Mouse (Mus musculus) spleen, adult 12 weeks (tissue): Measurements from ENCODE around the gene Spsb1.

Source experiments
- DNase-seq: peaks from one replicate; pipeline ENCODE4 v3.0.0; 2022; ENCODE audit warnings: low spot score

The Spsb1 gene

DNA sequence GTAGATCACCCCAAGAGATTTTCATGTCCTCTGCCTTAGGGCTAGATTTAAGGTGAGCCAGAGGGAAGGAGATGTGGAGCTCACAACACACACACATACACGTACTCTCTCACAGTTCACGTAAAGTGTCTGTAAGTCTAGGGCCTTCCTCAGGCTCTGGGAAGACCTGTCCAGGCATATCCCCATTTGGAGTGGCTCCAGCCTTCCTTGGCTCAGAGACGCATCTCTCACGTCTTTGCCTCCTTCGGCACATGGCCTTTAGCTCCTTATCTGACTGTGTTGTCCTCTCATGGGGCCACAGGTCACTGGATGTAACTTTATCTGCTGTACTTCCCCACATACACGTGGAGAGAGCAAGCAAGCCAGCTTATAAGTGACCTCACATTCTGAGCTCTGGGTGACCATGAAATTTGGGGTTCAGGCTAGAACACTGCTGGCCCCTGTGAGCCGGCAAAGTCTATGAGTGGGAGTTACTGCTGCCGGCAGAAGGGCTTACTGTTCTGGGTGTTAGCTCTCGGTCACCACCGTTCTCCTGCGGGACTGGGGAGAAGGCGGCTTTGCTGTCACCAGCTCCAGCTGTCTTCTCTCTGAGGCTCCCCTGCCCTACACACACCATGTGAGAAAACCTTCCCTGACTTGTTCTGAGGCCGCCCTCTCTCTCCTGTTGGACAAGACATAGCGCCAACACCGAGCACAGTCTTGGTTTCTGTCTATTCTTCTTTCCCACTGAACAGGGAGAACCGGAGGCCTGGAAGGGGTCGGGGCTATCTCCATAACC lies 72.5 kb downstream of the Spsb1 start:
- no peak for DNase-seq

DNA sequence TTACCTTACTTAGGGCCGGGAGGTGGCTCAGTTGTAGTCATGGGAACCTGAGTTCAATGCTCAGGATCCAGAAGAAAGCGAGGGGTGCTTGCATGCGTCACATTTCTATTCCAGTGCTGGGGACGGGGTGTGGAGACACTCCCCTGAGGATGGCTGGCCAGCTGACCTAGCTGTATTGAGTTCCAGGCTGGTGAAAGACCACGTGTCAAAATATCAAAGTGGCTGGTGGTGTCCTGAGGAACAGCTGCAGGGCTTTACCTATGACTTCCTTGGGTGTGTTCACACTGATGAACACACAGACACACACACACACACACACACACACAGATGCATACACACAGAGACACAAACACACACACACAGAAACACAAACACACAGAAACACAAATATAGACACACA lies 73.9 kb downstream of the Spsb1 start:
- DNase-seq, result no peak

DNA sequence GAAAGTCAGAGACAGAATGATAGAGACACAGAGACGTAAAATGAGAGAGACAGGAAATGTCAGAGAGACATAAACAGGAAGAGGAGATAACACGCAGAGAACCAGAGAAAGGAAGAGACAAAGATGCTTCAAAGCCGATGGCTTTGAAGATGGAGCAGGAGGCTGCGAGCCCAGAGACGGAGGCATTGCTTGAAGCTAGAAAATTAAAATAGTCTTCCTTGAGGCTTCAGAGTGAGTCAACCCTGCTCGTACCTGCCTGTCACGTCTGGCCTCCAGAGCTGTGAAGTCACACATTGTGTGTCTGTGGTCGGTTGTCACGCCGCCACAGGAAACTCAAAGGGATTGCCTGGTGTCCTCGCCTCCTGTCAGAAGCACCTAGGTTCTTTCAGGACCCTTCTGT lies 74.9 kb downstream of the Spsb1 start:
- no peak for DNase-seq

DNA sequence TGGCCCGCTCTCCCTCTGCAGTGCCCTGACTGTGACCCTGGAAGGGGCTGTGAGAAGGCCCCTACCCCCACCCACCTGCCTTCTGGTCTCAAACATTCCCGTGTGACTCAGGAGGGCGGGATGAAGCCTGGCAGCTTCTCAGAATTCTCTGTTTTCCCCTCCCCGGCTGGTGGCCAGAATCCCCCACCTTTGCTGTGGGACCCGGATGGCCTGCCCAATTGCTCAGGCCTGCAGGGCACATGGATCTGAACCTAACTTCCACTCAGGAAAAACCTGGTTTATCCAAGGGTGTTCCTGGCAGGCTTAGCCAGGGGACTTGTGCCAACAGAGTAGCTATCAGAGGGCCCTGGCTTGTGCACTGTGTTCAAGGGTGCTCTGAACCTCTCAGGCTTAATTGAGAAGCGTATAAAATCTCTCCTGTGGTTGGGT lies 76.8 kb downstream of the Spsb1 start:
- no peak for DNase-seq

DNA sequence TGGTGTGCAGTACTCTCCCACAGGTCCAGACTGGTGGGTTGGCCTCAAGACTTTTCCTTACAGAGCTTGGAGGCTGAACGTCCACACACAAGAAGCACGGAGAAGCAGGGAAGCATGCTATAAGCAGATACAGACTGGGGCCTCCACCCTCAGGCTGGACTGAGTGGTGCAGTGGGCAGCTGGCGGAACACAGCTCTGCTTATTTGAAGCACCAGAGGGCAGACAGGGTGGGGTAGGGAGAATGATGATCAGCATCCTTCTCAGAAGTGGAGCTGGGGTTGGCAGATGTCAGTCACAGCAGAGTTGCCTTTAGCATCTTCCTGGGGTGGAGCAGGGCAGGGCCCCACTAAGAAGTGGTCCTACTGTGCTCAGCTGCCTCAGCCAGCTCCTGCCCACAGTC lies 77.6 kb downstream of the Spsb1 start:
- no peak for DNase-seq

DNA sequence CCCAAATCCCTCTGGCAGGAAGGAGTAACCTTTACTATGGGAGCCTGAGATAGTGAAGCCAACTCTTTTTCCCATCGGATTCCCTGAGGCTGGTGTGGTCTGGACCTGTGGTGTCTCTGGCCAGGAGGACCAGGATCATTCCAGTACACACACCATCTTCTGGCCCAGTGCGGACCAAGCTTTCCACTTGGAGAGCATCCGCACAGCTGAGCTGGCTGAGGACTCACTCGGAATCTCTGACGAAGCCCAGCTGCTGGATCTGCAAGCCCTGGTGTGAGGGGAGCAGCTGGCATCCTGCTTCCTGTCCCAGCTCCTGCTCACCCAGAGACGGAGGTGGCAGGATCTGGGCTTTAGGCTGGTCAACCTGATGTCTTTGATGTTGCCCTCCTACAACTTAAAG lies 78.1 kb downstream of the Spsb1 start:
- DNase-seq, result no peak

DNA sequence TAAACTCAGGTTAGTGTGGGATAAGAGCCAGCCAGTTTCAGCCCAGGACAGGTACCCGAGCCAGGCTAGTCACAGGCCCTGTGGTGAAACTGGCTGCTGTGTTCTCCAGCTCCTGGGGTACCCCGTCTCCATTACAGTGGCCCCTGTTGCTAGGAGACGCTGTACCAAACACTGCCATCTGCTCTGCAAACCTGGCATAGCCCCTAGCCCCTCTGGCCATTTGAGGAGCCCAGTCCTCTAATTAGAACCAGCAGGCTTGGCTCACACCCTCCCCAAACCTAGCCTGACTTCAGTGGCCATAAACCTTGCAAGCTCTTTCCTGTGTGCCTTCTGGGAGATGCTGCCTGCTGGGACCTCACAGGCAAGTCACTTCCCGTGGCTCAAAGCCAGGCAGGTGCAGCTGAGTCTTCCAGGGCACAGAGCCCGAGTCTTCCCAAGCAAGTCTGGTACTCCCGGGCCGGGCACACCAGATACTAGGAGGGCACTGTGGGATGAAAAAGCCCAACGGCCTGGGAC lies 78.8 kb downstream of the Spsb1 start:
- DNase-seq, result no peak

DNA sequence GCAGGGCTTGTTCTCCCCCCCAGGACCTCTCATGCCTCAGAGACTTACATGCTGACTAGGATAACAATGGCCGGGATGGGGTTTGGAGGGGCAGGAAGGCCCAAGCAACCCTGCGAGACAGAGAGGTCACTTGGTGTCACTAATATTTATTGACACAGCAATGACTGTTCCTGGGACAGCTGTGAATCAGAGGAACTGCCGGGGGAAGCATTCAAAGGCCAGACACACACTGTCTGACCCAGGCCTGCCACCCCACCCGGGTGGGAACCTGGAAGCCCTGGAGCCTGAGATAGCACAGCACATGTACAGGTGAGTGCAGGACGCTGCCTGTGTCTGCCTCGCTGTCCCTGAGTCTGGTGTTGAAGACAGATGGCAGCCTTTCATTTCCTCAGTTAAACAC lies 79.5 kb downstream of the Spsb1 start:
- DNase-seq, result no peak

DNA sequence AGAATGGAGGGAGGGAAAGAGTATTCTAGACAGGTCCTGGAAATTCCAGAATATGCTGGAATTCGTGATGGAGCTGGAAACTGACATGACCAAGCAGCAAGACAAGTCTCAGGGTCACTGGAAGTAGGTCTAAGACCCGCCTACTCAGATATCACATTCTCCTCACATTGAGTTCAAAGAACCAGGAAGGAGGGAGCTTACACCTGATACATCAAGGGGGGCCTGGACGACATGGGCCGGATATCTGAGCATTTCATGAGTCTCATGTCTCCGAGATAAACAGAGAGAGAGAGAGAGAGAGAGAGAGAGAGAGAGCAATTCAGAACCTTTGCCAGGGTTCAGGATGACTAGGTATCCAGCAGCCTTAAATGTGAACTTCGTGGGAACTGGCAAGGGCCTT lies 82.6 kb downstream of the Spsb1 start:
- DNase-seq, result no peak

DNA sequence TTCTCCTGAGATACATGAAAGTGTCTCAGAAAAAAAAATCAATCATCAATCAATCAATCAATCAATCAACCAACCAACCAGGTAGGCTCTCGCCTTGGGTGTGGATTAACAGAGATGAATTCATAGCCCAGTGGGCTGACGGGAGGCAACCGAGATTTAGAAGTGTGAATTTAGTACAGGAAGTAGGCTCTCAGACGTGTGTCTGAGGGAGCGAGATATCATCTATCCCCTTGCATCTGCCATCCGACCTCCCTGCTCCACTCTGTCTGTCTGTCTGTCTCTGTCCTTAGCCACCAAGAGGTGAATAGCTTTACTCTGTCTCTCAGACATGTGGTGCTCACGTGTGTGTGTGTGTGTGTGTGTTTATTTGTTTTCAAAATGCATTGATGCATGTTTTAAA lies 83.3 kb downstream of the Spsb1 start:
- DNase-seq, result no peak

DNA sequence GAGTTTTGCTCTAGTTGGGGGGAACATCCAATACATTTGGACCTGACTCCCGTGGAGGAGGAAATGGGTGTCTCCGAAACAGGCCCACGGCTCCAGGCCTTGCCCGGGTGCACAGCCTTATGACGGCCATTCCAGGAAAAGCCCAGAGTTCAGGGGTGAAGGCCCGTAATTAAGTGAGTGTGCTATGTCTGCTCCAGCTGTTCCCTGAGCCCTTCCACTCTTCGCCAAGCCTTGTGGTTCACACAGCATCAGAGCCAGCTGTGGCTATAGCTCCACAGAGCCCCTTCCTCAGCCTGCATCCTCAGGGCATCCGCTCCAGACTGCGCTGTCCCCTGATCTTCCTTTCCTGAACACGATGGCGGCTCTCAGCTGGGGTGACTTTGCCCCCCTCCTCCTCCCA lies 83.8 kb downstream of the Spsb1 start:
- DNase-seq, result no peak

DNA sequence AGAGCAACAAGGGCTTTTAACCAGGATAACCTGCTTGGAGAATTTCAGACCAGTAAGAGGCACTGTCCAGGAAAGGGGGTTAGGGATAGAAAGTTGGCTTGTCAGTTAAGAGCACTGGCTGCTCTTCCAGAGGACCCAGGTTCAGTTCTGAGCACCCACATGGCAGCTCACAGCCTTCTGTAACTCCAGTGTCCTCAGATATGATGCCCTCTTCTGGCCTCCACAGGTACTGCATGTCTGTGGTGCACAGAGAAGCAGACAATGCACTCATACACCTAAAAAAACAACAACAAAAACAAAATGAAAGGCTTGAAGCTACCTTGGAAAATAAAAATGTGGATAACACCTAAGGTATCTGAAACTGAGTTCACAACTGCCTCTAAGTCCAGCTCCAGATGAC lies 84.4 kb downstream of the Spsb1 start:
- DNase-seq, result no peak

DNA sequence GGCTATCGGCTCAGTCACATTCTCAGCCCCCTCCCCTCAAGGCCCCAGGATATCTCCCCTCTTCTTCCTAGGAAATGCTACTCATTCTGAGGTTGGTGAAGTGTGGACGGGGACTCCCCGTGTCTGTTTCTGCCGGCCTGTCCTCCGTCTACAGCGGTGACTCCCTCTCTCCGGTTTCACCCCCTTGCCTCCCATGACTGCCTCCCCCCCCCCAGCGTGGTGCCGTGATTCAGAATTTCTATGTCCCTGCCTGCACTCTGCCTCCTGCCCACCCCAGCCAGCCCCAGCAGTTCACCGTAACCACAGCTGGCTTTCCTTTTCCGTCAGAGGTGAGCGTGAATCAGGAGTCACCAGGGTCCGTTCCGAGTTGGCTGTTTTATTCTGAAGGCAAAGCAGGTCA lies 86.1 kb downstream of the Spsb1 start:
- no peak for DNase-seq

DNA sequence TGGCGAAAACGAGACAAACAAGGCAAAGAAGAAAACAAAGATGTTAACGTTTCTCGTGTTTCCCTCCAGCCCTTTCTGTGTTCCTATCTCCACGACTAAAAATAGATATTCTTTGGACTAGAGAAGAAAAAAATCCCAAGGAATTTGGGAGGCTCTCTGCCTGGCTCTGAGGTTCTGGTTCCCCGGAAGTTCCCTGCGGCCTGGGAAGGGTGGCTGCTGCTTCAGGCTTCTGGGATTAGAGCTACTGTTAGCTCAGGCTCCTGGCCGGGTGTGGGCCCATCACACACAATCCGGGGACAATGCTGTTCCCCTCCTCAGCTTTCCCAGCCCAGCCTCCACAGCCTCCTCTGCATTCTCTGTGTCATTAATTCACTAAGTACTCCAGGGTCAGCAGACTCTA lies 86.8 kb downstream of the Spsb1 start:
- no peak for DNase-seq

DNA sequence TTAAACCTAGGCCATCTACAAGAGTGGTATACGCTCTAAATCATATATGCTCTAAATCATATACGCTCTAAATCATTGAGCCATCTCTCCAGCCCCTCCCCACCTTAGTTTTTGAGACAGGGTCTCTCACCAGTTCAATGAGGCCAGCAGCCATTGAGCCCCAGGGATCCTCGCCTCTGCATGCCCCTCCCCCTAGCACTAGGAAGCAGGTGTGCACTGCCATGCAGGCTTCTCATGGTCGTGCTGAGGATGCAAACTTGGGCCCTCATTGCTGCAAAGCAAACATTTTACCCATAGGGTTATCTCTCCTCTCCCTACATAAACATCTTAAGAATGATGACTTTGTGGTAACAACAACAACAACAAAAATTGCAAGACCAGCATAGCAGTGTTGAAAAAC lies 87.5 kb downstream of the Spsb1 start:
- no peak for DNase-seq

DNA sequence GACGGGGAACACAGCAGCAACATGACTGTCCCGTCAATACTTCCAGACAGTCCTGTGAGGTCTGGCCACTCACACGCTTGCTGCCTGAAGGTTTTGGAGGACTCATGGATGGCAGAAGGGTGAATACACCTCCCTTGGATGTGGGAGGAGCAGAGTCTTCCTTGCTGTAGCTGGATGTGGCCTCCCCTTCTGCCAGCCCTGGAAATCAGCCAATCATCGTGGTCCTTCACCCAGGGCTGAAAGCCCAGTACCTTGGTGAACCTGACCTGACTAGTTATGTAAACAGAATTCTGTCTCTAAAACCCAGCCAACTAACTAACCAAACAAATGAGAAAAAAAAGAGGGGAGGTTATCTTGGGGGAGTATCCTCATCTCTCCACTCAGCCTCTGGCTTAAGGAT lies 90.4 kb downstream of the Spsb1 start:
- no peak for DNase-seq

DNA sequence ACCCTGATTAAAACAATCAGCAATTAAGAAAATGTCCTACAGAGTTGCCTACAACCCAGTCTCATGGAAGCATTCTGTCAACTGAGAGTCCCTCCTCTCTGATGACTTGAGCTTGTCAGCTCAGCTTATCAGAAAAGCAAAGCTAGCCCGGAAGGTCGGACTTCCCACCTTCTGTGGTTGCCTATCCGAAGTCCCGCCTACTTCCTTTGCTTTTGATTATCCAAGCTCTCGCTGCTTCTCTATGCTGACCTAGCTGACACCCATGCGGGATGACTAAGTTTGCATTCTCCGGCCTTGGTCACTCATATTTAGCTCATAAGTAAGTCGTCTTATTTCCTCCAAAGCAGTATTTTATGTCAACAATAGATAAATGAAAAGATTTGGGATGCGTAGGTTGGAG lies 91.3 kb downstream of the Spsb1 start:
- no peak for DNase-seq

DNA sequence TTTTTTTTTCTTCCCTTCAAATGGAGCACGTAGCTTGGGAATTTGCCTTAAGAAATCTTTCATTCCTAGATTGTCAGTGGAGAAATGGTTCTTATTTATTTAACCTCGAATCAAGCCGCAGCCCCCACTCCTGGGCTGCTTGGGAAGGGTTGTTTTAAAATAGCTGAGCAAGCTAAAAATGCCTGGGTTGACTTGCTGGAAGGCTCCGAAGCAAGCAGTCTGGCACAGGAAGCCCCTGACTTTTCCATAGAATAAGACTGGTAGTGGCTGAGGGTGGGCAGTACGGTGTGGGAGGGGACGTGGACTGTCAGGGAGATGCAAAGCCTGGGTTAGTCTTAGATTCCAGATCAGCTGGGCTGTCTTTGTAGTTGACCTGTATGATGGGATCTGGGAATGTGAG lies 94.5 kb downstream of the Spsb1 start:
- no peak for DNase-seq

DNA sequence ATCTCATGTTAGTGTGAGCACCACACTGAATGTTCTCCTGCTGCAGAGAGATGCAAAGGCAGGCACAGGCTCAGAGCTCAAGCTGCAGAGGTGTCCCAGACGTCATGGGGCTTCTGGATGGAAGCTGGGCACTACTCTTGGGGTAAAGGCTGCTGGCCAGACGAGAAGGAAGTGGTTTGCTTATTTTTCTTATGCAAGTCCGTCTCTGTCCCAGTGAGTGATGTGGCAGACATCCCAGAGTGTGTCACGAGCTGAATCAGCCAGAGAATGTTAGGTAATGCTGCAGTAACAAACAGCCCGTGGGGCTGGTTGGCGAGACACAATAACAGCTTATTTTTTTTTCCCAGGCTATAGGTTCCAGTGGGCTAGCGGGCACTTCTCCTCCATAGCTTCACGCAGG lies 96.3 kb downstream of the Spsb1 start:
- DNase-seq, result no peak

DNA sequence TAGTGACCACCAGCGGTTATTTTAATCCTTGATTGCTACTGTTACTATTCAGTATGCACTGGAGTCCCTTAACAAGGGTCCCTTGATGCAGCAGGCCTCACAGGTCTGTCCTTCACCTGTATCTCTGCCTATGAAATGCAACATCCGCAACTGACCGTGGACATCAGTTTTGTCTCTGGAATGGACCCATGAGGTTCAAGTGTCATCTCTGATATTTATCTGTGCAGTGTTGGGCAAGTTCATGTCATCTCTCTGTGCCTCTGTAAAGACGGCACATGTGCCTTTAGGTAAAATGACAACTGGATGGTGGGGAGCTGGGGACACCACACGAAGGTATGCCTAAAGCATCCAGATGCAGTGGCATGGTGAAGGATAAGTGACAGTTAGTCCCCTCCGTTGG lies 96.7 kb downstream of the Spsb1 start:
- DNase-seq, result no peak

DNA sequence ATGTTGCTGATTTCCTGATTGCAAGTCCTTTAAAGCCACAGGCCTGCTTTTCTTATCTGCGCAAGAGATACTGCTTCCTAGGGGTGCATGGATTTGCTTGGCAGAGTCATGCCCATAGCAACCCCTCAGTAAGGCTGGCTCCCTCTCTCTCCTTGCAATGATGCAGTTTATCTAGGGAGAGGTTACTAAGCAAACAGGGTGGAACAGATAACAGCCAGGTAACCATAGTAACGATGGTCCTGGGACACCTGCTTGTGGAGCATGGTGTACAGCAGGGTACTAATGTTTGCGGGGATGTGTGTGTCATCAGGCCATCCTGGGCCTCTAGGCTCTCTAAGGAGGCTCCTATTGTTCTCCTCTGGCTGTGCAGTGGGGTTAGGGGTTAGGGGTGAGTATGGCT lies 97.2 kb downstream of the Spsb1 start:
- no peak for DNase-seq

DNA sequence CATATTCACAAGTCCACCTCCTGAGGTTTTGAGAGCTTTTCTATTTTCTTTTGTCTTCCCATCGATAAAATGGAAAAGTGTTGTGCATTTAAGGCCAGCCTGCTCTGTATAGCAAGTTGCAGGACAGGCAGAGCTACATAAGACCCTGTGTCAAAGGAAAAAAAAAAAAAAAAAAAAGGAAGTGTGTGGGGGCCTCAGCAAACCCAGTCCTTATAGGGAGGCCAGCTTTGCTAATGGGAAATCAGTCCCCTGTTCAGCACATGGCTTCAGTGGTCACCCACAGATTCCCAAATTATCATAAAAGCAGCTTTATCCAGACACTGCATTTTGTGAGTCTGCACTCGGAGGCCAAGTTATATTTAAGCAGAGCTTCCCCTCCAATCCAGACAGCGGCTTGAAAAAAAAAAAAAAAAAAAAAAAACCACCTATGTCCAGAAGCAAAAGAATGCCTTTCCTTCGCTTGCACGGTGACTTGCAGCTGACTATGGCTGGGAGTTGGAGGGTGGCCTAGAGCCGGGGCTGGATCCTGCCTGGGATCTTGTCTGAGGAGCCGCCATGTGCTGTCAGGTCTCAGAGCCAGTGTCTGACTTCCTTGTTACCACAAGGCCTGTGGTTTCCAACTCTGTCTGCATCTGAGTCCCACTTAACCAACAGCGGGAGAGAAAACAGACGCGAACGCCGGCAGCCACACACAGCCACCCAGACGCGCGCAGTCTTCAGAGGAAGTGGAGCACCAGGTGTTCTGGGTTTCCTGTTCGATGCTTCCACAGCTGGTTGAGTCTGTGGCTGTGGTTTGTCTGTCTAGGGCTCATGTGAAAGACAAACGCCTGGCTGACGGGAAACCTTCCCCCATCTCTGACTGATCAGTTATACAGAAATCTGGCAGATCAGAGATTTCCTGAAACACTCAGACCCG lies 98.7 kb downstream of the Spsb1 start:
- peak; percentile 56 for DNase-seq

DNA sequence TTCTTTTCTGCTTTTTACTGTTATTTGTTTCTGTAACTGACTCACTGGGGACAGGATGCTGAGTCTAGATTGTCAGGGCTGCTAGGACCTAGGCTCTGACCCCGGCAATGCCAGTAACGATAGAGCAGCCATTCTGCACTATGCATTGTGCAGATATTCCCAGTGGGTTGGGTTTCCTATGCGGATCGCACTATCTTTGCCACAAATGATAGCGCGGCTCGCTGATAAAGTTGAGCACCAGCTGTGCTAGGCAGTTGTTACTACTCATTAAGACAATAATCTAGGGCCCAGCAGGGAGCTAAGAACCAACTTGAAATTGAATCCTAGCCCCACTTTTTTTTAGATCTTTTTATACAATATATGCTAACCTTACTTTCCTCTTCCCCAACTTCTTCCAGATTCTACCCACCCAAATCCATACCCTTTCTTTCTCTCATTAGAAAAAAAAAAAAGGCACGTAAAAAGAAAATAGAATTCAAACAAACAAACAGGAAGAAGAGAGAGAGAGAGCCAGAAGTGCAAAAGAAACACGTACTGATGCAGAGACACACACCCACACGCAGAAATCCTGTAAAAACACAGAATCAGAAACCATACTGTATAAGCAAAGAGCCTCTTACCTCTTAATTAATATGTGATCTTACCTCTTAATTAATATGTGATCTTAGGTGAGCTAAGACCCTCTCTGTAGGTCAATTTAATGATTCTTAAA lies 99.5 kb downstream of the Spsb1 start:
- no peak for DNase-seq
